Mouse (Mus musculus) thymus, adult 2 months (tissue): ENCODE data around the gene Cyfip1.
"Not testable (repeated sequence)": the region's sequence is repeated elsewhere in the genome, so short reads cannot be mapped to it uniquely, and the experiment has no call there.

Experiments
- CTCF ChIP-seq: fragments of 200-500 bp; IDR thresholded peaks from 2 replicates; pipeline ENCODE4 v1.5.1; 2012; ENCODE audit warnings: mild to moderate bottlenecking, control low read depth, low read length, moderate library complexity, borderline replicate concordance; ENCODE audit not compliant: control insufficient read depth, poor library complexity, insufficient read depth; ENCODE audit errors: extremely low read depth
- POLR2A ChIP-seq: fragments of 200-500 bp; IDR thresholded peaks from 2 replicates; pipeline ENCODE4 v1.6.1; 2012; ENCODE audit warnings: mild to moderate bottlenecking, low read length, control low read depth, moderate library complexity; ENCODE audit not compliant: control insufficient read depth, poor library complexity, insufficient read depth; ENCODE audit errors: extremely low read depth

- not testable (repeated sequence) for TF ChIP-seq POLR2A, CTCF
Observed at GRCm38 (mm10) chr7:55918365-55918764, 76.8 kb downstream of the Cyfip1 start.
